Mouse (Mus musculus): ENCODE results near the gene Cryaa.
A peak's percentile ranks its signal among the peaks of the same experiment; 100 is the strongest.

Cryaa gene

GRCm38 (mm10) chr17:31710455-31710854, 32.8 kb downstream of the Cryaa start:
- DNase-seq: no peak

GRCm38 (mm10) chr17:31713709-31714108, 36.1 kb downstream of the Cryaa start:
- DNase-seq: no peak

GRCm38 (mm10) chr17:31714125-31714524, 36.5 kb downstream of the Cryaa start:
- no peak for DNase-seq

GRCm38 (mm10) chr17:31715006-31715405, 37.4 kb downstream of the Cryaa start:
- no peak for DNase-seq

- DNase-seq: no peak
Measured at GRCm38 (mm10) chr17:31721637-31722036, 44.0 kb downstream of the Cryaa start.

- no peak for DNase-seq
Measured at GRCm38 (mm10) chr17:31725366-31725765, 47.8 kb downstream of the Cryaa start.

- no peak for DNase-seq
Measured at GRCm38 (mm10) chr17:31726216-31726615, 48.6 kb downstream of the Cryaa start.

GRCm38 (mm10) chr17:31727230-31727629, 49.6 kb downstream of the Cryaa start:
- no peak for DNase-seq

GRCm38 (mm10) chr17:31728043-31728442, 50.4 kb downstream of the Cryaa start:
- no peak for DNase-seq

GRCm38 (mm10) chr17:31728968-31729501, 51.4 kb downstream of the Cryaa start:
- peak; percentile 85 for DNase-seq

- DNase-seq: no peak
Measured at GRCm38 (mm10) chr17:31731038-31731437, 53.4 kb downstream of the Cryaa start.

All from kidney, postnatal 14 days (tissue).